Mouse (Mus musculus) kidney, postnatal 0 days (tissue): ENCODE results near the gene Rps27rt. TPM values are rescaled to one million over a fixed set of nuclear protein-coding genes. Genes with fewer than 3 reads are reported as not detected.

Experiments
- ATAC-seq: fragments of 200-750 bp; cut with Nextera tagmentation; replicated peaks from 2 replicates; pipeline ENCODE4 v1.8.0; 2017; ENCODE audit warnings: low read depth, moderate number of reproducible peaks, moderate TSS enrichment, moderate library complexity; ENCODE audit not compliant: low FRiP score
- DNase-seq: peaks from one replicate; pipeline ENCODE4 v3.0.0-alpha.2; 2016; ENCODE audit warnings: low spot score
- H3K27ac ChIP-seq: fragments of 300-500 bp; sonication (generic); 2 replicates; pipeline ENCODE4 v1.5.1; 2014; ENCODE audit warnings: mild to moderate bottlenecking
- H3K27me3 ChIP-seq: fragments of 300-500 bp; sonication (generic); 2 replicates; pipeline ENCODE4 v1.6.1; 2014; ENCODE audit warnings: low read length, mixed read lengths; ENCODE audit not compliant: insufficient read depth
- H3K36me3 ChIP-seq: fragments of 300-500 bp; sonication (generic); 2 replicates; pipeline ENCODE4 v1.6.1; 2014; ENCODE audit warnings: low read length, mixed read lengths; ENCODE audit not compliant: insufficient read depth
- H3K4me1 ChIP-seq: fragments of 300-500 bp; sonication (generic); replicated peaks from 2 replicates; pipeline ENCODE4 v1.6.1; 2014; ENCODE audit warnings: antibody characterized with exemption, low read length, mixed read lengths; ENCODE audit not compliant: insufficient read depth
- H3K4me2 ChIP-seq: fragments of 300-500 bp; sonication (generic); 2 replicates; pipeline ENCODE4 v1.6.1; 2014; ENCODE audit warnings: mild to moderate bottlenecking, low read length, moderate library complexity, mixed read lengths
- H3K4me3 ChIP-seq: fragments of 300-500 bp; sonication (generic); replicated peaks from 2 replicates; pipeline ENCODE4 v1.5.1; 2014; ENCODE audit warnings: low read depth, low read length
- H3K9ac ChIP-seq: fragments of 300-500 bp; sonication (generic); 2 replicates; pipeline ENCODE4 v1.6.1; 2014; ENCODE audit warnings: low read depth, low read length
- H3K9me3 ChIP-seq: fragments of 300-500 bp; sonication (generic); replicated peaks from 2 replicates; pipeline ENCODE4 v1.6.1; 2016; ENCODE audit warnings: low read length, inconsistent platforms, mixed read lengths
- CTCF ChIP-seq: IDR thresholded peaks from 2 replicates; pipeline ENCODE4 v1.5.1; 2016; ENCODE audit warnings: antibody characterized with exemption, low read depth, mild to moderate bottlenecking, moderate library complexity
- WGBS: fragments of 180-500 bp; shearing (Covaris S2); extraction: QIAGEN DNeasy Blood & Tissue Kit; methylation state at CpG from one replicate; pipeline ENCODE4 v1.1.7; 2014; 5-methylcytosine and 5-hydroxymethylcytosine counted together
- polyA plus RNA-seq: library from polyadenylated mRNA; unstranded; fragments of >200 nt; fragmentation: Nextera tagmentation; extraction: Ambion mirVana; gene quantifications from 2 replicates; pipeline ENCODE4 v1.2.1, GENCODE M21; 2015

Gene Rps27rt
- polyA plus RNA-seq, 1 experiment from 2014 or later = 845 TPM

DNA sequence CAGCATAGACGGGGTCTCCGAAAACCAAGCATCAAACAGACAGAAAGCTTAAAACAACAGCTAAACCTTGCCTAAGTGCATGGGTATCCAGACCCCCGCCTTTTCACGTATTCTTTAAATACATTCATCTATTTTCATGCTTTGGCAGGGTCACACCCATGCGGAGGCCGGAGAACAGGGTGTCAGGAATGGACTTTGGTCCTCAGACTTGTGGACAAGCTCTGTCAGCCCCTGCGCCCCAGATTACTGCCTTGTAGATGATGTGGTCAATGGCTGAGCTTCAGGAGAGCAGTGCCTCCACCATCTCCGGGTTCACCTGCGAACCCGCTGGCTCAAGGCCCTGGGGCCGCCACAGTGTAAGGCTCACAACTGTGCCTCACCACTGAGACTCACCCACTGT, 27.2 kb downstream of the Rps27rt start:
- ATAC-seq (no peak), DNase-seq (no peak)
- Histone ChIP-seq H3K27ac (no peak overlapping the region), H3K4me1 (no peaks in the 10 kb centered on the region), H3K9ac (no peak overlapping the region), H3K27me3 (no peaks in the 10 kb centered on the region), H3K4me2 (no peak overlapping the region), H3K36me3 (no peaks in the 10 kb centered on the region), H3K9me3 (no peaks in the 10 kb centered on the region), H3K4me3 (no peak overlapping the region)
- 90% methylated on average over 11 of the region's 11 CpGs for WGBS
- TF ChIP-seq CTCF = no peak

DNA sequence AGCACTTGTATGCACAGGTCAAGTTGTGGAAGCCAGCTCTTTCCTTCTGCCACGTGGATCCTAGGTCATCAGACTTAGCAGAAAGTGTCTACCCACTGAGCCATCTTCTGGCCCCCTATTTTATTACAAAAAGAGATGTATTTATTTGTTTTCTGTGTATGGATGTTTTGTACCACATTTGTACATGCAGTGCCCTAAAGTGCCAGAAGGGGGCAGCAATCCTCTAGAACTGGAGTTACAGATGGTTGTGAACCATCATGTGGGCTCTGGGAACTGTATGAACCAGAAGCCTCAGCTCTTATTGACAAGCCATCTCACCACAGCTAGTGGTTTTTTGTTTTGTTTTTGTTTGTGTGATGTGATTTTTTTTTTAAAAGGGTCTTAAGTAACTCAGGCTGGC, 29.7 kb downstream of the Rps27rt start:
- H3K9me3 ChIP-seq = no peaks in the 10 kb centered on the region
- peak; percentile 56 for TF ChIP-seq CTCF
- WGBS = 59% methylated on average over 1 of the region's 1 CpGs
- H3K27me3 ChIP-seq = no peaks in the 10 kb centered on the region
- no peak overlapping the region for H3K9ac ChIP-seq
- no peaks in the 10 kb centered on the region for H3K4me1 ChIP-seq
- no peak overlapping the region for H3K4me3 ChIP-seq
- no peak for ATAC-seq
- DNase-seq = no peak
- H3K27ac ChIP-seq = no peak overlapping the region
- H3K36me3 ChIP-seq = no peaks in the 10 kb centered on the region
- H3K4me2 ChIP-seq = no peak overlapping the region

DNA sequence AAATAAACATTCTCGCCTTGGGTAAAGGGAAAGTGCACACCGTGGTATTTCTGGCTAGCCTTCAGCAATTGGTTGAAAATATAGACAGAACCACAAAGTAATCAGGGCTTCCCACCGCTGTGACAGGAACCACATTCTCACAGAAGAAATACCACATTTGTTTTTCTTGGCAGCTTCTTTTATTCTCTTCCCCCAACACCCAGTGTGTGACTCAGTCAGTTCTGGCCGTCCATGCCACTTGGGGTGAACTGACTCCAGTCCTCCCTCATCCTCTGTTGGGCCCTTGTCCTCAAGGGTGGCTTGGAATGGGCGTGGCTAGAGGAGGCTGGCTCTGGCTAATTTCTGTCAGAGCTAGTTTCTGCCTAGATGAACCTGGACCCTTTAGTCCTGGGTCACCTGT, 34.1 kb downstream of the Rps27rt start:
- 45% methylated on average over 5 of the region's 5 CpGs for WGBS
- ATAC-seq = no peak
- Histone ChIP-seq H3K9ac (no peak overlapping the region), H3K4me1 (no peaks in the 10 kb centered on the region), H3K27me3 (no peaks in the 10 kb centered on the region), H3K4me2 (no peak overlapping the region), H3K9me3 (no peaks in the 10 kb centered on the region), H3K4me3 (no peak overlapping the region), H3K27ac (no peak overlapping the region), H3K36me3 (no peaks in the 10 kb centered on the region)
- DNase-seq = peak; percentile 54
- no peak for TF ChIP-seq CTCF

GRCm38 (mm10) chr9:114945576-114945975, 37.0 kb downstream of the Rps27rt start:
- no peak for TF ChIP-seq CTCF
- 87% methylated on average over 6 of the region's 6 CpGs for WGBS
- no peak for ATAC-seq

GRCm38 (mm10) chr9:114944642-114945041, 37.9 kb downstream of the Rps27rt start:
- no peaks in the 10 kb centered on the region; the same call in 1 of the 2 replicates for H3K9me3 ChIP-seq
- DNase-seq (no peak), ATAC-seq (no peak)
- no peaks in the 10 kb centered on the region for H3K4me1 ChIP-seq
- H3K36me3 ChIP-seq = no peaks in the 10 kb centered on the region
- no peak overlapping the region for H3K4me2 ChIP-seq
- H3K4me3 ChIP-seq = no peak overlapping the region
- H3K27me3 ChIP-seq = no peaks in the 10 kb centered on the region
- TF ChIP-seq CTCF = no peak
- WGBS = 87% methylated on average over 3 of the region's 3 CpGs
- no peak overlapping the region for H3K9ac ChIP-seq
- H3K27ac ChIP-seq = no peak overlapping the region

More at GRCm38 (mm10) chr9:114945576-114945975, 37.0 kb downstream of the Rps27rt start:
- no peaks in the 10 kb centered on the region for H3K27me3 ChIP-seq
- no peak overlapping the region for H3K27ac ChIP-seq
- no peak overlapping the region for H3K9ac ChIP-seq
- H3K36me3 ChIP-seq = no peaks in the 10 kb centered on the region
- H3K4me1 ChIP-seq = no peaks in the 10 kb centered on the region
- no peak overlapping the region for H3K4me3 ChIP-seq
- no peak for DNase-seq
- no peak overlapping the region for H3K4me2 ChIP-seq
- no peaks in the 10 kb centered on the region; the same call in 1 of the 2 replicates for H3K9me3 ChIP-seq

- H3K4me3 ChIP-seq = no peak overlapping the region
- ATAC-seq (no peak), DNase-seq (no peak)
- no peaks in the 10 kb centered on the region for H3K27me3 ChIP-seq
- no peak overlapping the region for H3K9ac ChIP-seq
- no peak overlapping the region for H3K27ac ChIP-seq
- H3K4me2 ChIP-seq = no peak overlapping the region
- H3K36me3 ChIP-seq = no peaks in the 10 kb centered on the region
- WGBS = 90% methylated on average over 2 of the region's 2 CpGs
- no peaks in the 10 kb centered on the region for H3K9me3 ChIP-seq
- TF ChIP-seq CTCF = no peak
- no peaks in the 10 kb centered on the region; the same call in 1 of the 2 replicates for H3K4me1 ChIP-seq
Observed at GRCm38 (mm10) chr9:114936687-114937086, 45.9 kb downstream of the Rps27rt start.

GRCm38 (mm10) chr9:114935321-114935720, 47.2 kb downstream of the Rps27rt start:
- ATAC-seq = no peak
- H3K9me3 ChIP-seq = no peaks in the 10 kb centered on the region
- H3K36me3 ChIP-seq = no peaks in the 10 kb centered on the region
- no peak for TF ChIP-seq CTCF
- 90% methylated on average over 4 of the region's 4 CpGs for WGBS
- no peaks in the 10 kb centered on the region for H3K27me3 ChIP-seq
- no peak for DNase-seq
- H3K9ac ChIP-seq = no peak overlapping the region
- H3K27ac ChIP-seq = no peak overlapping the region
- no peak overlapping the region for H3K4me2 ChIP-seq
- no peak overlapping the region for H3K4me3 ChIP-seq
- no peaks in the 10 kb centered on the region; the same call in 1 of the 2 replicates for H3K4me1 ChIP-seq
